ENCODE assay signal across 19 mouse cellular contexts in the genomic region with DNA sequence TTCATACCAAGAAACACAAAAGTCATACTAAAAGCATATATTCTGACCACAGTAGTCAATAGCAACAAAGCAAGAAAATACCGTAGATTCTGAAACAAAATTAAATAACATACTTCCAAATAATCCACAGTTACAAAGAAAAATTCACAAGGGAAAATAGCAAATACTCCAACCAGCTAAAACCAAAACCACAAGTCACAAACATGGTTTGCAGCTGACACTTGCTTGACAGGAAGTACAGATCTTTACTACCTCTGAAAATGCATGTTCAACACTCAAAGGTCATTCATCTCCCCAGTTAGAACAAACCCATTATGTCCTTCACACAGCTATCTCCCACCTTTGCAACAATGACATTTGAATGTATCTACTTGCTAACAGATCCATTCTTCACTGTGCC.
DNase-seq lines count a peak whose midpoint lies in the region; ATAC-seq and TF ChIP-seq lines count a peak whose summit lies in the region.
"Had no signal": no experiment of that assay in that cellular context is flagged by ENCODE, and none has a peak within 500 bp of the region (broad histone marks: within the 10 kb centered on the region; RNA-seq: fewer than 3 reads in every experiment).

No protein-coding gene starts in this region.

- no peaks in the 10 kb centered on the region for H3K36me3 ChIP-seq in liver, postnatal 0 days (replicated peaks; ENCODE audit: insufficient read depth, low read length)
- H3K36me3 ChIP-seq in liver, embryonic 11.5 days (ENCODE audit: control insufficient read depth, insufficient read depth, low read length): no peaks in the 10 kb centered on the region
- no peaks in the 10 kb centered on the region for H3K36me3 ChIP-seq in small intestine, adult 2 months (ENCODE audit: control insufficient read depth, insufficient read depth, low read length)

- 64% methylated on average over 1 of the region's 1 CpGs for WGBS in liver, postnatal 0 days (ENCODE audit: insufficient replicate concordance)
- 91% methylated on average over 1 of the region's 1 CpGs for WGBS in liver, embryonic 11.5 days
- WGBS in small intestine, adult 2 months: 84% methylated on average over 1 of the region's 1 CpGs

- H3K9me3 ChIP-seq in liver, postnatal 0 days (ENCODE audit: low read length): no peaks in the 10 kb centered on the region
- H3K9me3 ChIP-seq in liver, embryonic 11.5 days (ENCODE audit: control insufficient read depth, low read length): no peaks in the 10 kb centered on the region
- H3K9me3 ChIP-seq: embryonic facial prominence, embryonic 10.5 days; heart, embryonic 12.5 days; hindbrain, embryonic 10.5 days had no signal

- no peak for TF ChIP-seq CTCF in liver, postnatal 0 days (IDR thresholded peaks at IDR 0.05; ENCODE audit: low read depth)
- TF ChIP-seq CTCF in small intestine, adult 2 months (IDR thresholded peaks at IDR 0.05; ENCODE audit: extremely low read depth, insufficient read length, insufficient replicate concordance, low read depth, low read length): no peak

- H3K27ac ChIP-seq in liver, postnatal 0 days (ENCODE audit: low read depth): peak overlapping the region; percentile 77; the same call in 1 of the 2 replicates
- no peak overlapping the region for H3K27ac ChIP-seq in liver, embryonic 11.5 days (ENCODE audit: low read depth, low read length)
- peak overlapping the region; percentile 74 for H3K27ac ChIP-seq in small intestine, adult 2 months (ENCODE audit: insufficient read depth, low read depth, low read length)
- H3K27ac ChIP-seq: embryonic facial prominence, embryonic 10.5 days; gastrocnemius, adult 2 months; hindbrain, embryonic 10.5 days; hindbrain, embryonic 14.5 days had no signal

- no peak for ATAC-seq in liver, postnatal 0 days
- no peak for ATAC-seq in liver, embryonic 11.5 days (replicated peaks; ENCODE audit: low FRiP score)
- ATAC-seq: forebrain, embryonic 14.5 days had no signal

- H3K9ac ChIP-seq in liver, postnatal 0 days (replicated peaks): no peak overlapping the region
- H3K9ac ChIP-seq in liver, embryonic 11.5 days (ENCODE audit: low read depth, low read length): no peak overlapping the region
- H3K9ac ChIP-seq: heart, embryonic 12.5 days; hindbrain, embryonic 14.5 days had no signal

- no peaks in the 10 kb centered on the region for H3K27me3 ChIP-seq in liver, postnatal 0 days (ENCODE audit: insufficient read depth, low read length)
- H3K27me3 ChIP-seq in liver, embryonic 11.5 days (replicated peaks; ENCODE audit: control insufficient read depth, insufficient read depth, low read length): no peaks in the 10 kb centered on the region
- H3K27me3 ChIP-seq in small intestine, adult 2 months (ENCODE audit: control insufficient read depth, insufficient read depth, low read length): no peaks in the 10 kb centered on the region
- H3K27me3 ChIP-seq: heart, embryonic 12.5 days had no signal

- no peak overlapping the region for H3K4me3 ChIP-seq in liver, postnatal 0 days (ENCODE audit: low read depth, low read length)
- no peak overlapping the region for H3K4me3 ChIP-seq in liver, embryonic 11.5 days (ENCODE audit: low read depth, low read length)
- H3K4me3 ChIP-seq in small intestine, adult 2 months (ENCODE audit: low read depth, low read length): no peak overlapping the region
- H3K4me3 ChIP-seq: embryonic facial prominence, embryonic 10.5 days; gastrocnemius, adult 2 months; heart, embryonic 12.5 days; hindbrain, embryonic 10.5 days had no signal

- no peak for DNase-seq in liver, postnatal 0 days
- no peak for DNase-seq in liver, embryonic 11.5 days (ENCODE audit: low spot score)
- peak; percentile 56 for DNase-seq in thymus, postnatal 25 days
- DNase-seq in thymus, postnatal 14 days: no peak
- DNase-seq in induced T-regulatory cell, adult 2 months (ENCODE audit: low read depth): peak; percentile 64
- DNase-seq in lung, adult 18-20 months: no peak
- DNase-seq in cerebellum, postnatal 10 days: no peak
- DNase-seq: adrenal gland, postnatal 14 days; B cell, adult 2 months; cerebellum, adult 18-20 months; cerebellum, adult 9-11 months; gastrocnemius, adult 2 months; gastrocnemius, postnatal 25 days had no signal

- no peak overlapping the region for H3K4me2 ChIP-seq in liver, postnatal 0 days (ENCODE audit: low read depth, low read length)
- no peak overlapping the region for H3K4me2 ChIP-seq in liver, embryonic 11.5 days
- H3K4me2 ChIP-seq: heart, embryonic 12.5 days; hindbrain, embryonic 14.5 days had no signal

- TF ChIP-seq POLR2A in small intestine, adult 2 months (IDR thresholded peaks at IDR 0.05; ENCODE audit: low read depth, low read length): no peak

- H3K4me1 ChIP-seq in liver, postnatal 0 days (ENCODE audit: insufficient read depth): peaks cover 25% of the 10 kb centered on the region
- peaks cover 44% of the 10 kb centered on the region for H3K4me1 ChIP-seq in liver, embryonic 11.5 days (replicated peaks; ENCODE audit: control insufficient read depth, insufficient read depth, low read length)
- H3K4me1 ChIP-seq in small intestine, adult 2 months (ENCODE audit: control insufficient read depth, insufficient read depth, insufficient read length, low read length): peaks cover 20% of the 10 kb centered on the region
- H3K4me1 ChIP-seq: embryonic facial prominence, embryonic 10.5 days had no signal

- no peak for TF ChIP-seq EP300 in liver, postnatal 0 days (IDR thresholded peaks at IDR 0.05; ENCODE audit: low read depth)

Comparison
In these comparisons a context has a peak if more than half of its experiments do, and no peak if none do; other contexts are left out.
1. DNase-seq: peak in thymus, postnatal 25 days (single experiment) and induced T-regulatory cell, adult 2 months (single experiment); none in liver, postnatal 0 days (single experiment), liver, embryonic 11.5 days (single experiment), thymus, postnatal 14 days (single experiment), lung, adult 18-20 months (0 of 2) and cerebellum, postnatal 10 days (0 of 2).